Mouse (Mus musculus) forebrain, embryonic 10.5 days (tissue): Measurements from ENCODE around the gene Grtp1. TPM values are rescaled to one million over a fixed set of nuclear protein-coding genes. Genes with fewer than 3 reads are reported as not detected.

Source experiments
- DNase-seq: peaks from one replicate; pipeline ENCODE4 v3.0.0-alpha.2; 2017; ENCODE audit warnings: low spot score; ENCODE audit errors: extremely low spot score
- H3K27ac ChIP-seq: fragments of 300-500 bp; sonication (generic); 2 replicates; pipeline ENCODE4 v1.5.1; 2016; ENCODE audit warnings: mild to moderate bottlenecking
- H3K27me3 ChIP-seq: fragments of 300-500 bp; sonication (generic); 2 replicates; pipeline ENCODE4 v1.6.1; 2016; ENCODE audit warnings: mild to moderate bottlenecking; ENCODE audit not compliant: poor library complexity, severe bottlenecking
- H3K36me3 ChIP-seq: fragments of 300-500 bp; sonication (generic); replicated peaks from 2 replicates; pipeline ENCODE4 v1.6.1; 2016; ENCODE audit warnings: mild to moderate bottlenecking, moderate library complexity
- H3K4me1 ChIP-seq: fragments of 300-500 bp; sonication (generic); 2 replicates; pipeline ENCODE4 v1.6.1; 2016
- H3K4me3 ChIP-seq: fragments of 300-500 bp; sonication (generic); 2 replicates; pipeline ENCODE4 v1.5.1; 2016; ENCODE audit warnings: mild to moderate bottlenecking, moderate library complexity
- H3K9me3 ChIP-seq: fragments of 300-500 bp; sonication (generic); 2 replicates; pipeline ENCODE4 v1.6.1; 2016; ENCODE audit warnings: mild to moderate bottlenecking, moderate library complexity
- WGBS: fragments of 180-500 bp; shearing (Covaris S2); methylation state at CpG from one replicate; pipeline ENCODE4 v1.1.7; 2016; 5-methylcytosine and 5-hydroxymethylcytosine counted together
- polyA plus RNA-seq: library from polyadenylated mRNA; unstranded; fragments of >200 nt; fragmentation: Nextera tagmentation; extraction: Ambion mirVana; gene quantifications from 2 replicates; pipeline ENCODE4 v1.2.1, GENCODE M21; 2016

Grtp1 gene
- polyA plus RNA-seq: 19.5 and 21.5 TPM in 2 replicates

- H3K4me1 ChIP-seq: peaks cover 23% of the 10 kb centered on the region
- WGBS: under 1% methylated on average over 57 of the region's 58 CpGs
- peak within 1 kb of the TSS; percentile 83 for H3K27ac ChIP-seq
- DNase-seq: peak; percentile 77
- H3K4me3 ChIP-seq: peak within 1 kb of the TSS; percentile 86
- no peaks in the 10 kb centered on the region for H3K36me3 ChIP-seq
- H3K9me3 ChIP-seq: no peaks in the 10 kb centered on the region
- H3K27me3 ChIP-seq: peaks cover 59% of the 10 kb centered on the region
These were observed at the start of gene Grtp1 for GRCm38 (mm10) chr8:13200301-13201012. Grtp1 (minus strand) TSS chr8:13200620.

- H3K4me1 ChIP-seq: no peaks in the 10 kb centered on the region
- DNase-seq: no peak
- no peaks in the 10 kb centered on the region for H3K27me3 ChIP-seq
- no peak overlapping the region for H3K4me3 ChIP-seq
- 90% methylated on average over 11 of the region's 11 CpGs for WGBS
- no peaks in the 10 kb centered on the region for H3K36me3 ChIP-seq
- no peaks in the 10 kb centered on the region for H3K9me3 ChIP-seq
- no peak overlapping the region for H3K27ac ChIP-seq
These were observed 44.0 kb upstream of the Grtp1 start for GRCm38 (mm10) chr8:13244343-13244880.

GRCm38 (mm10) chr8:13242985-13243870 lies 42.8 kb upstream of the Grtp1 start:
- Histone ChIP-seq H3K36me3 (no peaks in the 10 kb centered on the region), H3K27me3 (no peaks in the 10 kb centered on the region), H3K27ac (no peak overlapping the region), H3K4me1 (no peaks in the 10 kb centered on the region), H3K4me3 (no peak overlapping the region), H3K9me3 (no peaks in the 10 kb centered on the region)
- DNase-seq: no peak
- 89% methylated on average over 10 of the region's 10 CpGs for WGBS

- WGBS: 76% methylated on average over 7 of the region's 7 CpGs
- Histone ChIP-seq H3K9me3 (no peaks in the 10 kb centered on the region), H3K27me3 (no peaks in the 10 kb centered on the region), H3K27ac (no peak overlapping the region), H3K36me3 (no peaks in the 10 kb centered on the region), H3K4me1 (no peaks in the 10 kb centered on the region), H3K4me3 (no peak overlapping the region)
- no peak for DNase-seq
These were observed 40.3 kb upstream of the Grtp1 start for GRCm38 (mm10) chr8:13240691-13241090.

GRCm38 (mm10) chr8:13240055-13240454 lies 39.6 kb upstream of the Grtp1 start:
- Histone ChIP-seq H3K4me3 (no peak overlapping the region), H3K27me3 (no peaks in the 10 kb centered on the region), H3K36me3 (no peaks in the 10 kb centered on the region), H3K4me1 (no peaks in the 10 kb centered on the region), H3K9me3 (no peaks in the 10 kb centered on the region), H3K27ac (no peak overlapping the region)
- WGBS: 91% methylated on average over 9 of the region's 9 CpGs
- DNase-seq: no peak

- no peak overlapping the region for H3K27ac ChIP-seq
- 90% methylated on average over 13 of the region's 13 CpGs for WGBS
- peaks cover 2% of the 10 kb centered on the region; the same call in 1 of the 2 replicates for H3K27me3 ChIP-seq
- DNase-seq: no peak
- H3K9me3 ChIP-seq: no peaks in the 10 kb centered on the region
- H3K4me3 ChIP-seq: no peak overlapping the region
- H3K4me1 ChIP-seq: no peaks in the 10 kb centered on the region
- no peaks in the 10 kb centered on the region for H3K36me3 ChIP-seq
These were observed 34.4 kb upstream of the Grtp1 start for GRCm38 (mm10) chr8:13234803-13235202.

- H3K36me3 ChIP-seq: no peaks in the 10 kb centered on the region
- DNase-seq: no peak
- no peaks in the 10 kb centered on the region for H3K9me3 ChIP-seq
- H3K4me3 ChIP-seq: no peak overlapping the region
- WGBS: 93% methylated on average over 4 of the region's 4 CpGs
- no peak overlapping the region for H3K27ac ChIP-seq
- H3K27me3 ChIP-seq: peaks cover 7% of the 10 kb centered on the region; the same call in 1 of the 2 replicates
- peaks cover 23% of the 10 kb centered on the region for H3K4me1 ChIP-seq
These were observed 30.1 kb upstream of the Grtp1 start for GRCm38 (mm10) chr8:13230471-13230870.

- WGBS: 93% methylated on average over 12 of the region's 12 CpGs
- no peak overlapping the region for H3K27ac ChIP-seq
- DNase-seq: no peak
- peaks cover 23% of the 10 kb centered on the region for H3K4me1 ChIP-seq
- H3K4me3 ChIP-seq: no peak overlapping the region
- H3K27me3 ChIP-seq: peaks cover 13% of the 10 kb centered on the region; the same call in 1 of the 2 replicates
- H3K36me3 ChIP-seq: no peaks in the 10 kb centered on the region
- H3K9me3 ChIP-seq: no peaks in the 10 kb centered on the region
These were observed 29.4 kb upstream of the Grtp1 start for GRCm38 (mm10) chr8:13229802-13230201.

- DNase-seq: no peak
- H3K36me3 ChIP-seq: no peaks in the 10 kb centered on the region
- no peaks in the 10 kb centered on the region for H3K9me3 ChIP-seq
- H3K4me3 ChIP-seq: no peak overlapping the region
- WGBS: 60% methylated on average over 9 of the region's 9 CpGs
- H3K27ac ChIP-seq: no peak overlapping the region
- peaks cover 23% of the 10 kb centered on the region for H3K4me1 ChIP-seq
- H3K27me3 ChIP-seq: peaks cover 18% of the 10 kb centered on the region; the same call in 1 of the 2 replicates
These were observed 28.6 kb upstream of the Grtp1 start for GRCm38 (mm10) chr8:13228923-13229610.

- Histone ChIP-seq H3K27me3 (peaks cover 18% of the 10 kb centered on the region; the same call in 1 of the 2 replicates), H3K4me3 (no peak overlapping the region), H3K36me3 (no peaks in the 10 kb centered on the region), H3K9me3 (no peaks in the 10 kb centered on the region), H3K4me1 (peaks cover 23% of the 10 kb centered on the region), H3K27ac (no peak overlapping the region; the same call in 1 of the 2 replicates)
- 82% methylated on average over 3 of the region's 3 CpGs for WGBS
- no peak for DNase-seq
These were observed 26.8 kb upstream of the Grtp1 start for GRCm38 (mm10) chr8:13227184-13227583.

- H3K36me3 ChIP-seq: no peaks in the 10 kb centered on the region
- peak; percentile 52 for DNase-seq
- H3K9me3 ChIP-seq: no peaks in the 10 kb centered on the region
- no peak overlapping the region for H3K4me3 ChIP-seq
- H3K27ac ChIP-seq: peak overlapping the region; percentile 77
- H3K27me3 ChIP-seq: peaks cover 18% of the 10 kb centered on the region; the same call in 1 of the 2 replicates
- peaks cover 26% of the 10 kb centered on the region for H3K4me1 ChIP-seq
- 36% methylated on average over 6 of the region's 6 CpGs for WGBS
These were observed 25.9 kb upstream of the Grtp1 start for GRCm38 (mm10) chr8:13226288-13226687.

GRCm38 (mm10) chr8:13224426-13224825 lies 24.0 kb upstream of the Grtp1 start:
- Histone ChIP-seq H3K9me3 (no peaks in the 10 kb centered on the region), H3K4me1 (peaks cover 26% of the 10 kb centered on the region), H3K27me3 (peaks cover 12% of the 10 kb centered on the region; the same call in 1 of the 2 replicates), H3K4me3 (no peak overlapping the region), H3K27ac (no peak overlapping the region), H3K36me3 (no peaks in the 10 kb centered on the region)
- DNase-seq: no peak
- 88% methylated on average over 9 of the region's 9 CpGs for WGBS
